Mouse (Mus musculus): Measurements from ENCODE around the gene Trim80. TPM values are rescaled to one million over a fixed set of nuclear protein-coding genes. Genes with fewer than 3 reads are reported as not detected.

Trim80 gene
- polyA plus RNA-seq, 2 experiments = 0.15 TPM; not detected in 1

DNA sequence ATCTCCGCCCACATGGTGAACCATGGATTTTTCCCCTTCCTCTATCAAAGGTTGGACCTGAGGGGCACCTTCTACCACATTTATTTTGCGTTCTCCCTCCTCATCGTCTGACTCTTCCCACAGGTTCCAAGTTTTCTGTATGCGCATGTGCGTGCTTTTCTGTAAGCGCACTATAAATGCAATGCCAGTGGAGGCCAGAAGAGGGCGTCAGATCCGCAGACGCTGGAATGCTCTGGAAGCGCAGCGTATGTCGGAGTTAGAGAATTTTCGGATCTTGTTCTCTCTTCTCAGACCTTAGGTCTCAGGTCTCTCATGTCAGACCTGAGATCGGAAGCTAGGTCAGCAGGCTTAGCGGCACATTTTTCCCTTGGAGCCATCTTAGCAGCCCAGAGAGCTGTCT lies 15.3 kb downstream of the Trim80 start:
- Histone ChIP-seq H3K9ac (ENCODE audit: low read depth, low read length, severe bottlenecking) (no peak overlapping the region), H3K4me1 (ENCODE audit: control insufficient read depth, insufficient read depth, low read length) (no peaks in the 10 kb centered on the region), H3K27ac (replicated peaks; ENCODE audit: low read depth, low read length) (no peak overlapping the region), H3K4me2 (replicated peaks; ENCODE audit: low read depth, low read length, severe bottlenecking) (no peak overlapping the region), H3K9me3 (ENCODE audit: control insufficient read depth, low read length) (no peaks in the 10 kb centered on the region), H3K27me3 (ENCODE audit: control insufficient read depth, insufficient read depth, low read length) (no peaks in the 10 kb centered on the region), H3K4me3 (replicated peaks; ENCODE audit: low read length) (no peak overlapping the region), H3K36me3 (ENCODE audit: control insufficient read depth, insufficient read depth, low read length) (no peaks in the 10 kb centered on the region)
- no peak for ATAC-seq (ENCODE audit: low FRiP score, low read depth)
- 86% methylated on average over 15 of the region's 15 CpGs for WGBS
- no peak for DNase-seq (ENCODE audit: low spot score)
- no peak for TF ChIP-seq POLR2A (IDR thresholded peaks at IDR 0.05; ENCODE audit: borderline replicate concordance, extremely low read depth, insufficient read depth, insufficient read length)

DNA sequence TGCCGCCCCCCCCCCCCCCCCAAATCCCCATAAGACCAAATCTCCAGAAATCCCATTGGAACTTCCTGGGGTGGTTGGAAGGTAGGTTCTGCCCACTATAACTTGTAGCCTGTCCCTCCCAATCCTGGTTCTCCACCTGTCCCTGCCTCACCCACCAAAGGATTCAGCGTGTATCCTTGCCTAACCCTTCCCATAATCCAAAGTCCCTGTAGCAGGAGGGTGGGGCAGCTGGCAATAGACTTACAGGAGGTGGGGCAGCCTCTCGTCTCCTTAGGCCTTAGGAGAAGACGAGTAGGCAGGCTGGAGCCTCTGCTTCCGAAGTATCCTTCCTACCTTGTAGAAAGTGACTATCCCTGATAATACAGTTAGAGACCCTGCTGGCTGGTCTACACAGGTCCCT lies 15.8 kb downstream of the Trim80 start:
- no peak overlapping the region for H3K27ac ChIP-seq (replicated peaks; ENCODE audit: low read depth, low read length)
- ATAC-seq (ENCODE audit: low FRiP score, low read depth) (no peak), DNase-seq (ENCODE audit: low spot score) (no peak)
- no peaks in the 10 kb centered on the region for H3K27me3 ChIP-seq (ENCODE audit: control insufficient read depth, insufficient read depth, low read length)
- H3K4me1 ChIP-seq (ENCODE audit: control insufficient read depth, insufficient read depth, low read length) = no peaks in the 10 kb centered on the region
- H3K9ac ChIP-seq (ENCODE audit: low read depth, low read length, severe bottlenecking) = no peak overlapping the region
- H3K4me2 ChIP-seq (replicated peaks; ENCODE audit: low read depth, low read length, severe bottlenecking) = no peak overlapping the region
- WGBS = 76% methylated on average over 5 of the region's 5 CpGs
- no peak overlapping the region for H3K4me3 ChIP-seq (replicated peaks; ENCODE audit: low read length)
- no peaks in the 10 kb centered on the region for H3K9me3 ChIP-seq (ENCODE audit: control insufficient read depth, low read length)
- H3K36me3 ChIP-seq (ENCODE audit: control insufficient read depth, insufficient read depth, low read length) = no peaks in the 10 kb centered on the region
- TF ChIP-seq POLR2A (IDR thresholded peaks at IDR 0.05; ENCODE audit: borderline replicate concordance, extremely low read depth, insufficient read depth, insufficient read length) = no peak

DNA sequence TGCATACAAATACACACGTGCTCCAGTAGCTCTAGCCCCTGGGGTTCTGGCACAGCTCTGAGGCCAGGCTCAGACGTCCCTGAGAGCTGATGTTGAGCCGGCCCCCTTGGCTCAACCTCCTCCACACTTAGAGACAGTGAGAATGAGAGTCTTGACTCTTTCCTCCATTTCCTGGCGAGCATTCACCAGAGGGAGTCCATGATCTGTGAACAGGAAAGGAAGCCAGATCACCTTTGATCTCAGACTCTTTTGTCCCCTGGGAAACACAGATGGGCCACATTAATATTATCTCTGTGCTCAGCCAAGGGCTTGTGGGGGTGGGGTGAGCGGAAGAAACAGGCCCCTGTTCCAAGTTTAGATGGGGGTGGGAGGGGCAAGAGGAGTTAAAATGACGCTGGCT lies 17.1 kb downstream of the Trim80 start:
- Histone ChIP-seq H3K27me3 (ENCODE audit: control insufficient read depth, insufficient read depth, low read length) (no peaks in the 10 kb centered on the region), H3K4me1 (ENCODE audit: control insufficient read depth, insufficient read depth, low read length) (no peaks in the 10 kb centered on the region), H3K9me3 (ENCODE audit: control insufficient read depth, low read length) (no peaks in the 10 kb centered on the region), H3K9ac (ENCODE audit: low read depth, low read length, severe bottlenecking) (no peak overlapping the region), H3K27ac (replicated peaks; ENCODE audit: low read depth, low read length) (no peak overlapping the region), H3K4me2 (replicated peaks; ENCODE audit: low read depth, low read length, severe bottlenecking) (no peak overlapping the region), H3K4me3 (replicated peaks; ENCODE audit: low read length) (no peak overlapping the region), H3K36me3 (ENCODE audit: control insufficient read depth, insufficient read depth, low read length) (no peaks in the 10 kb centered on the region)
- DNase-seq (ENCODE audit: low spot score) = no peak
- no peak for TF ChIP-seq POLR2A (IDR thresholded peaks at IDR 0.05; ENCODE audit: borderline replicate concordance, extremely low read depth, insufficient read depth, insufficient read length)
- no peak for ATAC-seq (ENCODE audit: low FRiP score, low read depth)
- WGBS = 33% methylated on average over 6 of the region's 6 CpGs

DNA sequence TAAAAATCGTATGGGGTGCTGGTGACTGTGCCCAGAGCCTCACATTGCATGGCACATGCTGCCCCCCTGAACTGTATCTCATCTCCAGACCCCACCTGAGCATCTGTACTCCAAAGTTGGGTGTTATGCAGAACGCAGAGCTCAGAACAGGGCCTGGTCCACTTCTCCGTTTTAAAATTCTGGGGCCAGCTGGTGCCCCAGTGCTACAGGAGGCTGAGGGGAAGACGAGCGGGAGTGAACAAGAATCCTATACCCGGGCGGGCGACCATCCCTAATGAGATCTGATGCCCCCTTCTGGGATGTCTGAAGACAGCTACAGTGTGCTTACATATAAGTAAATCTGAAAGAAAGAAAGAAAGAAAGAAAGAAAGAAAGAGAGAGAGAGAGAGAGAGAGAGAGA lies 20.6 kb downstream of the Trim80 start:
- ATAC-seq (ENCODE audit: low FRiP score, low read depth) (no peak), DNase-seq (ENCODE audit: low spot score) (no peak)
- no peaks in the 10 kb centered on the region for H3K27me3 ChIP-seq (ENCODE audit: control insufficient read depth, insufficient read depth, low read length)
- no peaks in the 10 kb centered on the region for H3K4me1 ChIP-seq (ENCODE audit: control insufficient read depth, insufficient read depth, low read length)
- TF ChIP-seq POLR2A (IDR thresholded peaks at IDR 0.05; ENCODE audit: borderline replicate concordance, extremely low read depth, insufficient read depth, insufficient read length) = no peak
- H3K4me2 ChIP-seq (replicated peaks; ENCODE audit: low read depth, low read length, severe bottlenecking) = no peak overlapping the region
- no peak overlapping the region for H3K27ac ChIP-seq (replicated peaks; ENCODE audit: low read depth, low read length)
- no peak overlapping the region for H3K9ac ChIP-seq (ENCODE audit: low read depth, low read length, severe bottlenecking)
- 21% methylated on average over 8 of the region's 8 CpGs for WGBS
- no peaks in the 10 kb centered on the region for H3K36me3 ChIP-seq (ENCODE audit: control insufficient read depth, insufficient read depth, low read length)
- no peaks in the 10 kb centered on the region for H3K9me3 ChIP-seq (ENCODE audit: control insufficient read depth, low read length)
- no peak overlapping the region for H3K4me3 ChIP-seq (replicated peaks; ENCODE audit: low read length)

DNA sequence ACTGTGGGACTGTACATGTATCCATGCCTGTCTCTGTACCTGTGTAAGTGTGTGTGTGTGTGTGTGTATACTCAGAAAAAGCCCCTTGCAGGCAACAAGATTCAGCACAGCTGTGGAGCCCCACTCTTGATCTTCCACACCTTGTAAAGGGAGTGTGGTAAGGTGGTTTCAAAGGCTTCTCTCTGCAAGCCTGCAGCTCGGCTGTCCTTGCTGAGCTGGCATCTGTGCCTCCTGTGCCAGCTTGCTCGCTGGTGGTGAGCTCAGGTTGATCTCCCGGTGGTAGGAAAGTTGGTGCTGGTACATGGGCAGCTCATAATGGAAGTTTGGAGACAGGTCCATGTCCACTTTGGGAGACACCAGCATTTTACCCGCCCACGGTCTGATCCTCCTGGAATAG lies 21.5 kb downstream of the Trim80 start:
- DNase-seq (ENCODE audit: low spot score) (no peak), ATAC-seq (ENCODE audit: low FRiP score, low read depth) (no peak)
- no peaks in the 10 kb centered on the region for H3K9me3 ChIP-seq (ENCODE audit: control insufficient read depth, low read length)
- no peak for TF ChIP-seq POLR2A (IDR thresholded peaks at IDR 0.05; ENCODE audit: borderline replicate concordance, extremely low read depth, insufficient read depth, insufficient read length)
- H3K4me3 ChIP-seq (replicated peaks; ENCODE audit: low read length) = no peak overlapping the region
- WGBS = 76% methylated on average over 5 of the region's 5 CpGs
- H3K4me1 ChIP-seq (ENCODE audit: control insufficient read depth, insufficient read depth, low read length) = no peaks in the 10 kb centered on the region
- H3K27me3 ChIP-seq (ENCODE audit: control insufficient read depth, insufficient read depth, low read length) = no peaks in the 10 kb centered on the region
- H3K9ac ChIP-seq (ENCODE audit: low read depth, low read length, severe bottlenecking) = no peak overlapping the region
- H3K27ac ChIP-seq (replicated peaks; ENCODE audit: low read depth, low read length) = no peak overlapping the region
- H3K36me3 ChIP-seq (ENCODE audit: control insufficient read depth, insufficient read depth, low read length) = no peaks in the 10 kb centered on the region
- no peak overlapping the region for H3K4me2 ChIP-seq (replicated peaks; ENCODE audit: low read depth, low read length, severe bottlenecking)

DNA sequence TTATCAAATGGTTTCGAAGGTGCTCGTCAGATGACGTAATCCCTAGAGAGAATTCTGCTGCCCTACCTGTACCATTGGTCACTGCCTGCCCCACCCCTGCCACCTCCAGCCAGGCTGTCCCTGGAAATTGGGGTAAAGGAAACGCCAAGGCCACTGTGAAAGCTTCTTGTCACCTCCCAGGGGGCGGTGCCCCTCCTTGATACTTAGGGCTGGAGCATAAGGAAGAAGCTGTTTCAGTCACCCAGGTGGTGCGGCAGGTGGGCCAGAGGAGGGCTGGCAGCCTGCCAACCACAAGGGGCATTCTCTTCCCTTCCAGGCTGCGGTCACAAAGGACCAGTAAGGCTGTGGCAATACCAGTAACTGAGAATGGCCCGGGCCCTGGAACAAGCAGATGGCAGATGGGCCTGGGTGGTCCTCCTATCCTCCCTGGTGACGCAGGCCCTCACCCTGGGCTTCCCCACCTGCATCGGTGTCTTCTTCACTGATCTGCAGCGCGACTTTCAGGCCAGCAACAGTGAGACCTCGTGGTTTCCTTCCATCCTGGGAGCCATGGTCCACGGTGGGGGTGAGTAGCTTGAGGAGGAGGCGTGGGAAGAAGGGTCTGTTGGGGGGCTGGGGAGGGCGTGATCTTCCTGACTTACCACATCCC lies 22.0 kb downstream of the Trim80 start, which contains the start of gene Slc16a5:
TSS of gene Slc16a5 (plus strand) at position 232 of the 649 bp plus-strand sequence.
- no peak for ATAC-seq (ENCODE audit: low FRiP score, low read depth)
- Histone ChIP-seq H3K4me3 (replicated peaks; ENCODE audit: low read length) (no peak within 1 kb of the TSS), H3K9me3 (ENCODE audit: control insufficient read depth, low read length) (no peaks in the 10 kb centered on the region), H3K27me3 (ENCODE audit: control insufficient read depth, insufficient read depth, low read length) (no peaks in the 10 kb centered on the region), H3K9ac (ENCODE audit: low read depth, low read length, severe bottlenecking) (no peak within 1 kb of the TSS), H3K27ac (replicated peaks; ENCODE audit: low read depth, low read length) (no peak within 1 kb of the TSS), H3K4me1 (ENCODE audit: control insufficient read depth, insufficient read depth, low read length) (no peaks in the 10 kb centered on the region), H3K36me3 (ENCODE audit: control insufficient read depth, insufficient read depth, low read length) (no peaks in the 10 kb centered on the region), H3K4me2 (replicated peaks; ENCODE audit: low read depth, low read length, severe bottlenecking) (no peak within 1 kb of the TSS)
- 67% methylated on average over 16 of the region's 16 CpGs for WGBS
- no peak for TF ChIP-seq POLR2A (IDR thresholded peaks at IDR 0.05; ENCODE audit: borderline replicate concordance, extremely low read depth, insufficient read depth, insufficient read length)
- DNase-seq (ENCODE audit: low spot score) = no peak

Data from limb, embryonic 14.5 days (tissue).